Mouse (Mus musculus): ENCODE results near the gene Casp8ap2. TPM values are rescaled to one million over a fixed set of nuclear protein-coding genes. Genes with fewer than 3 reads are reported as not detected.

Casp8ap2 gene
- 45.8 TPM for polyA plus RNA-seq (2017; shearing (Covaris generic))

DNA sequence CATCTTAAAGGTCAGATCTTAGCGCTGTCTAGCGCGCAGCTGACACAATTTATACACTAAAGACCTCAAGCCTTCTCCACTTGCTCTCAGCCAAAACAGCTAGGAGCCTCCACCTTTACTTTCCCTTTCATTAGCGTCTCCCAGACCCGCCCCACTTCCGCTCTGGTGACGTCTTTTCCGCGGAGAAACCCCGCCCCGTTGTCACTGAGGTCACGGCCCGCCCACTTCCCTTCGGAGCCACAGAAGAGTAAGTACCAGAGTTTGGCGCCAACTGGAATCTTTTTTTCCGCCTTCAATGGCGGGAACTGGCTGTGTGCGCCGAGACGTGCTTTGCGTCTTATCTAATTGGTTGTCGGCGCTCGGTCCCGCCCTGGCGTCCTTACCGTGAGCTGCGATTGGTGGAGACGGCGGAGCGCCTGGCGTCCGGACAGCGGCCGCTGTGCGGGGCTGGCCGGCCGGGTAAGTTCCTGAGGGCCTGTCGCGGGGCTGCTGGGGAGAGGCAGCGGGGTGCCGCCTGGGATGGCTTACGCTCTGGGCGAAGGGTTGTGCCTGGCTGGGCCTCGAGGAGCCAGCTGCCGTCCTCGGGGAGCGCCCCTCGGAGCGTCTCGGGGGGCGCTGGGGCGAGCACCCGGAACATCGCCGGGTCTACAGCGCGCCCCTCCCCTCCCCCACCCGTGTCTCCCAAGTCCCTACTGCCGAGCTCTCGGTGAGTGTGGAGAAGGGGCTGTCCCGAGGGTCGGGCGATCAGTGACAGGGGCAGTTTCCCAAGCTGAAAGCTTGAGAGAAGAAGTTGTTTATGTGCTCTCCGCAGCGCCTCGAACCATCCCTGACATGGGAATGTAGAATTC is at the start of gene Casp8ap2:
Gene Casp8ap2 (plus strand): TSS at position 418 of the 848 bp plus-strand sequence.

DNA sequence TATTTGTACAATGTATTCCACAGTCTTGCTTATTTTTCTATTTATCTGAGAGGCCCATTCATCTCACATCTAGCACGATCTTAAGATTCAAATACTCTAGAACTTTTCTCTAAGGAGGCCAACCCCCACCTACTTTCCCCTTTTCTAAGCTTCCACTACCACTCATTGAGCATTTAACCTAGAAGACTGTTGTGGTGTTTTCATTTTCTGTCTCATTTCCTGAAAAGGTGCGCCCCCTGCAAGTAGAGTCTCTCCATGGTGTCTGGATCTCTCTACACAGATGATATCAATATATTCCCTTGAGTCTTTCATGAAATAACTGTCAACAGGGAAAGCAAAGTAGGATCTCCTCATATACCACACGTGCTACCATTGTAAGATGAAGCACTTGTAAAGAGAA is 12.6 kb upstream of the Casp8ap2 start, which contains the start of gene Gja10:
Gene Gja10 (minus strand): TSS at position 101 of the 400 bp plus-strand sequence.

DNA sequence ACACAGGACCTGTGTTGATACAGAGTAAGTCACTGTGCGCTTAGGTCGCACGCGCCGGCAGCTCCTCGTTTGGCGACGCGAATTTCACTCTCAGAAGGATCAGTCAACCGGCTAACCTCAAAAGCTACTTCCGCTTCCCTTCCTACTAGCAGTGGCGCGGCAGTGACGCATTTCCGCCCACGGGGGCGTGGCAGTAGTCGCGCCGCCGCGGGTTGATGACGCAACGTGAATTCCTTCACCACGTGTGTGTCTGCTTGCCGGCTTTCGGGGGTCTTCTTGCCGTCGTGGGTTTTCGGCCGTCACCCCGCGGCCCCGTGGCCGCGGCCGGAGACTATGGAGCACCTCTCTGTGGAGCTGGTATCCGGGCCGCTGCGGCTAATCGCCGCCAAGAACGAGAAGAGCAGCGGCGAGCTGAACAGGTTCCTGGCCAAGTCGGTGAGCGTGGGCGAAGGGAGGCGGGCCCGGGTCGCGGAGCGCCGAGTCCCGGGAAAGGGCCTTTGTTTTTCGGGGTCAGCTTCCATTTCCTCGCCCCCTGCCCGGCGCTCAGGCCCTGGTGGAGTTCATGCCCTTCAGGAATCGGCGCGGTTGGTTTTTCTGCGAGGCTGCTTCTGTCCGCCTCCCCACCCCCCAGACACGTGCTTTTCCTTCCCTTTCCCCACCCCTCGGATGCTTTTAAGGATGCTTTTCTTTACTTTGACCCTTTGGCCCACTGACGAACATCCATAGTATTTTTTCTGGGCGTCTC is 41.8 kb downstream of the Casp8ap2 start, which contains the start of gene Mdn1:
Gene Mdn1 (plus strand): TSS at position 202 of the 745 bp plus-strand sequence.

Other genes with a start within 250 kb of the Casp8ap2 start
- gene Gja10, start 12.7 kb upstream of the Casp8ap2 start, polyA plus RNA-seq (2017; shearing (Covaris generic)) = not detected
- 39.7 TPM for gene Mdn1, start 41.7 kb downstream of the Casp8ap2 start, polyA plus RNA-seq (2017; shearing (Covaris generic))
- 77.9 TPM for gene Lyrm2, start 184.8 kb downstream of the Casp8ap2 start, polyA plus RNA-seq (2017; shearing (Covaris generic))